ENCODE assay signal across 13 mouse cellular contexts in genomic region chr11:3935135-3935534, GRCm38 (mm10). TPM values are rescaled to one million over a fixed set of nuclear protein-coding genes. Genes with fewer than 3 reads are reported as not detected.
"Had no signal": no experiment of that assay in that cellular context is flagged by ENCODE, and none has a peak within 500 bp of the region (broad histone marks: within the 10 kb centered on the region; RNA-seq: fewer than 3 reads in every experiment).

No protein-coding gene starts in this region.

- H3K36me3 ChIP-seq: limb, embryonic 10.5 days; liver, embryonic 15.5 days; midbrain, embryonic 13.5 days; neural tube, embryonic 15.5 days had no signal

- H3K27ac ChIP-seq: hindbrain, postnatal 0 days; left cerebral cortex, adult 2 months; limb, embryonic 10.5 days; liver, embryonic 15.5 days; midbrain, embryonic 13.5 days; neural tube, embryonic 15.5 days had no signal

- DNase-seq: lung, adult 2 months; lung, postnatal 36 days; right cerebral cortex, adult 18-20 months; right cerebral cortex, postnatal 25 days; thymus, postnatal 36 days had no signal

- H3K9me3 ChIP-seq: limb, embryonic 10.5 days; liver, embryonic 15.5 days; midbrain, embryonic 13.5 days; neural tube, embryonic 15.5 days had no signal

- H3K27me3 ChIP-seq: midbrain, embryonic 13.5 days; neural tube, embryonic 15.5 days had no signal

- H3K4me2 ChIP-seq: liver, embryonic 11.5 days; liver, embryonic 15.5 days; midbrain, embryonic 13.5 days; neural tube, embryonic 15.5 days had no signal

- ATAC-seq: hindbrain, postnatal 0 days; lung, postnatal 0 days; midbrain, embryonic 13.5 days had no signal

- H3K9ac ChIP-seq: liver, embryonic 15.5 days; midbrain, embryonic 13.5 days; neural tube, embryonic 15.5 days had no signal

- H3K4me3 ChIP-seq: left cerebral cortex, adult 2 months; limb, embryonic 10.5 days; liver, embryonic 15.5 days; midbrain, embryonic 13.5 days; neural tube, embryonic 15.5 days had no signal

RNA-seq across cellular contexts. Expression of gene 4921536K21Rik, which starts 40.2 kb away (rescaled TPM):
- polyA plus RNA-seq: liver, embryonic 11.5 days; liver, embryonic 15.5 days had no signal
